Mouse (Mus musculus) heart, embryonic 16.5 days (tissue): Measurements from ENCODE around the gene Ppif. TPM values are rescaled to one million over a fixed set of nuclear protein-coding genes. Genes with fewer than 3 reads are reported as not detected.
A peak's percentile ranks its signal among the peaks of the same experiment; 100 is the strongest.

Experiments
- ATAC-seq: fragments of 200-750 bp; cut with Nextera tagmentation; replicated peaks from 2 replicates; pipeline ENCODE4 v1.8.0; 2017; ENCODE audit warnings: moderate number of reproducible peaks; ENCODE audit not compliant: insufficient read depth, low FRiP score; ENCODE audit errors: extremely low read depth
- H3K27ac ChIP-seq: fragments of 300-500 bp; sonication (generic); 2 replicates; pipeline ENCODE4 v1.5.1; 2014; ENCODE audit warnings: mild to moderate bottlenecking, low read length, control low read depth, moderate library complexity
- H3K27me3 ChIP-seq: fragments of 300-500 bp; sonication (generic); 2 replicates; pipeline ENCODE4 v1.6.1; 2014; ENCODE audit warnings: low read length, mixed read lengths; ENCODE audit not compliant: control insufficient read depth, insufficient read depth
- H3K36me3 ChIP-seq: fragments of 300-500 bp; sonication (generic); 2 replicates; pipeline ENCODE4 v1.6.1; 2014; ENCODE audit not compliant: control insufficient read depth, insufficient read depth
- H3K4me1 ChIP-seq: fragments of 300-500 bp; sonication (generic); 2 replicates; pipeline ENCODE4 v1.6.1; 2014; ENCODE audit warnings: low read length, mixed read lengths; ENCODE audit not compliant: control insufficient read depth, insufficient read depth
- H3K4me2 ChIP-seq: fragments of 300-500 bp; sonication (generic); 2 replicates; pipeline ENCODE4 v1.6.1; 2014; ENCODE audit warnings: low read depth, mild to moderate bottlenecking, control low read depth, low read length
- H3K4me3 ChIP-seq: fragments of 300-500 bp; sonication (generic); 2 replicates; pipeline ENCODE4 v1.5.1; 2014; ENCODE audit warnings: mild to moderate bottlenecking, control low read depth, low read length
- H3K9ac ChIP-seq: fragments of 300-500 bp; sonication (generic); 2 replicates; pipeline ENCODE4 v1.6.1; 2014; ENCODE audit warnings: low read length, control low read depth
- H3K9me3 ChIP-seq: fragments of 300-500 bp; sonication (generic); replicated peaks from 2 replicates; pipeline ENCODE4 v1.6.1; 2016; ENCODE audit warnings: low read length; ENCODE audit not compliant: control insufficient read depth
- WGBS: fragments of 180-500 bp; shearing (Covaris S2); extraction: QIAGEN DNeasy Blood & Tissue Kit; methylation state at CpG from one replicate; pipeline ENCODE4 v1.1.7; 2014; 5-methylcytosine and 5-hydroxymethylcytosine counted together
- polyA plus RNA-seq: library from polyadenylated mRNA; unstranded; fragments of >200 nt; fragmentation: Nextera tagmentation; extraction: Ambion mirVana; gene quantifications from 2 replicates; pipeline ENCODE4 v1.2.1, GENCODE M21; 2015

Ppif gene
- 118 and 121 TPM in 2 replicates for polyA plus RNA-seq

DNA sequence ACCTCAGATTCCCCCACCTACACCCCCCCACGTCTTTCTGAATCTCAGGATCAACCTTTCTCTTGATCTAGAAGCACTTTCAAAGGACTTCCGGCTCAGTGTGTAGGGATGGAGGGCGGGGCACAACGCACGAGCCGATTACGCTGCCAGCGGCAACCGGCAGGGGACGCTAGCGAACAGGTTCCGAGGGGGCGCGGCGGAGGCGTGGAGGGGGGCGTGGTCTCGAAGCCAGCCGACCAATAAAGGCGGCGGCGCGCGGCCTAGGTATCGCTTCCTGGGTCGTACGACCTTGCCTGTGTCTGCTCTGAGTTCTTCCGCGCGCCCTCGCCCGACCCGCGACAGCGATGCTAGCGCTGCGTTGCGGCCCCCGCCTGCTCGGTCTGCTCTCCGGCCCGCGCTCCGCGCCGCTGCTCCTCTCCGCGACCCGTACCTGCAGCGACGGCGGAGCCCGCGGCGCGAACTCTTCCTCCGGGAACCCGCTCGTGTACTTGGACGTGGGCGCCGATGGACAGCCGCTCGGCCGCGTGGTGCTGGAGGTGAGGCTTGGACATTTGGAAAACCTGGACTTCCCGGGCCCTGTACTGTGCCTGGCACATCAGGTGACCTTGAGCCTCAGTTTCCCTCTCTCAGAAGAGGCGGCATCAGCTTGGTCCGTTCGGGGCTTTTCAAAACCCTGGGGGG, at the start of gene Ppif:
TSS of gene Ppif (plus strand) at position 267 of the 681 bp plus-strand sequence.
- WGBS, result under 1% methylated on average over 70 of the region's 70 CpGs
- Histone ChIP-seq H3K27ac (peak within 1 kb of the TSS; percentile 86), H3K27me3 (no peaks in the 10 kb centered on the region), H3K4me2 (peak within 1 kb of the TSS; percentile 79), H3K4me1 (peaks cover 26% of the 10 kb centered on the region), H3K9me3 (no peaks in the 10 kb centered on the region), H3K4me3 (peak within 1 kb of the TSS; percentile 89), H3K9ac (peak within 1 kb of the TSS; percentile 94), H3K36me3 (peaks cover 27% of the 10 kb centered on the region)
- ATAC-seq, result peak; percentile 92

DNA sequence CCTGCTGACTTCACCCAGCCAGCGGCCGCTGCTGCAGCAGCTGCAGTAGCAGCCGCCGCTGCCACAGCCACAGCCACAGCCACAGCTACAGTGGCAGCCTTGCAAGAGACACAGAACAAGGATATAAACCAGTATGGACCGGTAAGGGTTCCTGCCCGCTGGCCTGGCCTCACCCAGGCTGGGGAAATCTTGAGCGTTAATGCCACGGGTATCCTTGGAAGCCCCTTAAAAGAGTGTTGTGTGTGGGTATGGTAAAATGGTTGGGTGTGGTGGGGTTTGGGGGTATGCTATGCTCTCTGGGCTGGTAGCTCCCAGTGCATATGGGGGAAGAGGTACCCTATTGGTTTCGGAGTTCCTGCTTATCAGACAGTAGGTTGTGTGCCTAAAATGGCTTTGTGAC, 48.2 kb upstream of the Ppif start:
- no peaks in the 10 kb centered on the region for H3K27me3 ChIP-seq
- no peak overlapping the region for H3K9ac ChIP-seq
- 0 out of 2 replicates have a peak overlapping the region, but pooled peaks have one; percentile 39 for H3K27ac ChIP-seq
- no peak overlapping the region for H3K4me3 ChIP-seq
- no peak for ATAC-seq
- H3K4me2 ChIP-seq, result no peak overlapping the region
- 79% methylated on average over 9 of the region's 9 CpGs for WGBS
- peaks cover 13% of the 10 kb centered on the region for H3K4me1 ChIP-seq
- no peaks in the 10 kb centered on the region for H3K9me3 ChIP-seq
- H3K36me3 ChIP-seq, result peaks cover 52% of the 10 kb centered on the region

DNA sequence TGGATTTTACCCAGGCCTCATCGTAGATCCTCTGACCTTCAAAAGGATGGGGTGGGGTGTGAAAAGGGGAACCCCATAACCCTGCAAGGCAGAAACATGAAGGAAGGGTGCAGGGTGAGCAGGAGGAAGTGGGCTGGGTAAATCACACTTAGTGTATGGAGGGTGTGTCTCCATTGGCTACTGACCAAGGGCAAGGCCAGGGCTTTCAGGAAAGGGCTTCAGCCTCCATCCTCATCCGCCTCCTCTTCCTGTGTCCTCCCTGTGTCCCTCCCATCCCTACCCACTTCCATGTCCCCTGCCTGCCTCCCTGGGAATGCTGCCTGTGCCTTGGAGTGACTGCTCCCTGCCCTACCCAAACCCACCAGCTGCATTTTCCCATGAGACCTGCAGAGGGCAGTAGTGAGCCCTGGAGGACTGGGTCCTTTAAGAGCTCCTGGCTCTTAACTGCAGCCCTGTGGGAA, 47.8 kb upstream of the Ppif start:
- H3K27ac ChIP-seq, result 0 out of 2 replicates have a peak overlapping the region, but pooled peaks have one; percentile 39
- H3K27me3 ChIP-seq, result no peaks in the 10 kb centered on the region
- H3K36me3 ChIP-seq, result peaks cover 57% of the 10 kb centered on the region
- peak; percentile 55 for ATAC-seq
- H3K9ac ChIP-seq, result no peak overlapping the region
- H3K4me3 ChIP-seq, result no peak overlapping the region
- no peak overlapping the region for H3K4me2 ChIP-seq
- WGBS, result 65% methylated on average over 2 of the region's 2 CpGs
- peaks cover 8% of the 10 kb centered on the region for H3K4me1 ChIP-seq
- H3K9me3 ChIP-seq, result no peaks in the 10 kb centered on the region

DNA sequence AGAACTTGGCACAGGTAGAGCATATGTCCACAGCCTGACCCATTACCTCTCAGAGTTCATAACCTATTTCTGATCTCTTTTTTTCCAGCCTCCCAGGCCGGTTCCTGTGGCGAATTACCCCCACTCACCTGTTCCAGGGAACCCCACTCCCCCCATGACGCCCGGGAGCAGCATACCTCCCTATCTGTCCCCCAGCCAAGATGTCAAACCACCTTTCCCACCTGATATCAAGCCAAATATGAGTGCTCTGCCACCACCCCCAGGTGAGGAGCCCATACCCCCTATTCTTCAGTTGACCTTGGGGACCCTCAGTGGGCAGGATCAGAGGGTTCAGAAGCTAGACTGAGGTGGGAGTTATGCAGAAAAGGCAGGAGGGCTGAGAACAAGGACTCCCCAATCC, 42.8 kb upstream of the Ppif start:
- no peak overlapping the region for H3K4me2 ChIP-seq
- no peaks in the 10 kb centered on the region for H3K9me3 ChIP-seq
- H3K36me3 ChIP-seq, result peaks cover 80% of the 10 kb centered on the region
- 89% methylated on average over 4 of the region's 4 CpGs for WGBS
- ATAC-seq, result no peak
- H3K27ac ChIP-seq, result no peak overlapping the region
- no peak overlapping the region for H3K4me3 ChIP-seq
- no peak overlapping the region for H3K9ac ChIP-seq
- H3K4me1 ChIP-seq, result peaks cover 3% of the 10 kb centered on the region
- H3K27me3 ChIP-seq, result no peaks in the 10 kb centered on the region

DNA sequence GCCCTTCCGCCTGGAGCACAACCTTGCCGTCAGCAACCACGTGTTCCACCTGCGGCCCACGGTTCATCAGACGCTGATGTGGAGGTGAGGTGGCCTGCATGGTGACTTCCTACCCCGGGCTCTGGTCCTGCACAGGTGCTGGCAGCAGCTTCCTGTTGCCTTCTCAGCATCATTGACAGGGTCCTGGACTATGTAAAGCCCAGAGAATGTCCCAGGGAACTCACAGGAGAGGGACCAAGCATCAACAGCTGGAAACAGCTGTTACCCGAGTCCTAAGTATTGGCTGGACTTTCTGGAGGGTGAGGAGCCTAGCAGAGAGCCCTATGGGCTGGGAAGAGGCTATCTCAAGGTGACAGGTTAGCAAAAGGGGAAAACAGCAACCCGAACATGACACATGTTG, 42.0 kb upstream of the Ppif start:
- Histone ChIP-seq H3K4me2 (no peak overlapping the region), H3K4me3 (no peak overlapping the region), H3K27me3 (no peaks in the 10 kb centered on the region), H3K9me3 (no peaks in the 10 kb centered on the region), H3K4me1 (no peaks in the 10 kb centered on the region), H3K9ac (no peak overlapping the region), H3K36me3 (peaks cover 84% of the 10 kb centered on the region), H3K27ac (no peak overlapping the region)
- no peak for ATAC-seq
- 86% methylated on average over 9 of the region's 9 CpGs for WGBS

DNA sequence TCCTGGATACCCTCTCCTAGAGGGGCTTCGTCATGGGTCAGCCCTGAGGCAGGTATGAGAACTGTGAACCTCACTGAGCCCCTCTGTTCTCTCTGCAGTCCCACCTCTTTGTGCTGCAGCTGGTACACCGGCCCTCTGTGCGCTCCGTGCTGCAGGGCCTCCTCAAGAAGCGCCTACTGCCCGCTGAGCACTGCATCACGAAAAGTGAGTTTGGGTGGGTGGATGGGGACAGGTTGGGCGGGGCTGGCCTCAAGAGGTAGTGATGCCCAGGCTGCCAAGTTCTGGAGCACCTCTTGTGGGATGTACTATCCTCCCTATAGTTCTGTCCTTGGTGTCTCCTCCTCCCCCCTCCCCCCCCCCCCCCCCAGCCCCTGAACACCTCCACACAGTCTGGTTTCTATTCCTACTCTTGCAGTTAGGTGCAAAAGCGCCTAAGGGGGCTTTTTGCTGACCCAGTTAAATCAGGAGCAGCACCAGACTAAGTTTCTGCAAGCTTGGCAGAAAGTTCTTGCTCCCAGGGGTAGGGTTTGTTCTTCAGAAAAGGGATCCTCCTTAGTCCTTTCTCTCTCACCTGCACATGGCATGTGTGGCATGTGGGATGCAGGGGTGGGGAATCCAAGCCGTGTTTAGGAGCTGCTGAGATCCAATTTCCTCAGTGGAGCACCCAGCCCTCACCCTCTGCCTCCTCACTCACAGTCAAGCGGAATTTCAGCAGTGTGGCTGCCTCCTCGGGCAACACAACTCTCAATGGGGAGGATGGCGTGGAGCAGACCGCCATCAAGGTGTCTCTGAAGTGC, 39.4 kb upstream of the Ppif start:
- Histone ChIP-seq H3K36me3 (peaks cover 88% of the 10 kb centered on the region), H3K27me3 (no peaks in the 10 kb centered on the region), H3K9ac (no peak overlapping the region), H3K4me3 (no peak overlapping the region), H3K27ac (no peak overlapping the region), H3K4me1 (no peaks in the 10 kb centered on the region), H3K9me3 (no peaks in the 10 kb centered on the region), H3K4me2 (no peak overlapping the region)
- WGBS, result 92% methylated on average over 14 of the region's 14 CpGs
- no peak for ATAC-seq

DNA sequence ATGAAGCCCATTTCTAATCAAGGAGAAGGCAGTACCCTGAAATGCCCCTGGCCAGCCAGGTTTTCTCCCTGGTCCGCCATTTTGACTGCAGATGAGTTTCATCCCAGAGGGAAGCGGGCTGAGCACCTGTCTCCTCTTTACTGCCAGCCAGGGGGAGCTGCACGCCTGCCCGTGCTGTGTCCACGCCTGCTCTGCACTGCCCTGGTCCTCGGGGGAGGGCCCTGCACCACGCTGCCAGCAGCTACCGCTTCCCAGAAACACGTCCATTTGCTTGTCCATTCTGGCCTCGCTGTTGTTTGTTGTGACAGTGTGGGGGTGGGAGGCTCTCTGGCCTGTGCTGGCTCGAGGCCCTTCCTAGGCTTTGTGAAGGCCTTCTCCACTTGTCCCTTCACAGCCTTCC, 33.3 kb upstream of the Ppif start:
- Histone ChIP-seq H3K4me1 (peaks cover 21% of the 10 kb centered on the region), H3K9me3 (no peaks in the 10 kb centered on the region), H3K4me2 (no peak overlapping the region), H3K36me3 (peaks cover 77% of the 10 kb centered on the region), H3K9ac (no peak overlapping the region), H3K27me3 (no peaks in the 10 kb centered on the region), H3K27ac (0 out of 2 replicates have a peak overlapping the region, but pooled peaks have one; percentile 13), H3K4me3 (no peak overlapping the region)
- no peak for ATAC-seq
- 47% methylated on average over 11 of the region's 11 CpGs for WGBS

DNA sequence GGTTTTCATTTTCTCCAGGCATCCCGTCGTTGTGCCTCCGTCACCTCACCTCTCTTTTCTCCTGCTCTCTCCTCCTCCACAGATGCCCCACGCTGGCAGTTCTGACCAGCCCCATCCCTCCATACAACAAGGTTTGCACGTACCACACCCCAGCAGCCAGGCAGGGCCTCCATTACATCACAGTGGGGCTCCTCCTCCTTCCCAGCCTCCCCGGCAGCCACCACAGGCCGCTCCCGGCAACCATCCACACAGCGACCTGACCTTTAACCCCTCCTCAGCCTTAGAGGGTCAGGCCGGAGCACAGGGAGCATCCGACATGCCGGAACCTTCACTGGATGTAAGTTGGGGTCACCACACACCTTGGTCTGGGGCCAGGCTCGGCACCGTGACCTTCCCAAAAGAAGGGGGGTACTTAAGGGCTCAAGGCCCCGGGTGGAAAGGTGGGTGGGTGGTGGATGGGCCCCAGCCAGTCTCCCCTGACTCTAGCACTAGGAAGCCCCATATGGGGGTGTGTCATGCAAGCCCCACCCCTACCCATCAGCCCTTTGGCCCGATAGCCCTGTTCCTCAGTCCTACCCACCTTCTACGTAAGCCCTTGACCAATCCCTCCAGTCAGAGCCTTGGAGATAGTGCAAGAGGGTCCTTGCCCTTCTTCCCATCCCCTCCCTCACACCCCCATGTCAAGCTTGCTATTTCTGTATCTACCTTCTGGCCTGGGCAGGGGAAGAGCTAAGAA, 32.6 kb upstream of the Ppif start:
- ATAC-seq, result no peak
- peaks cover 21% of the 10 kb centered on the region for H3K4me1 ChIP-seq
- H3K9me3 ChIP-seq, result no peaks in the 10 kb centered on the region
- H3K36me3 ChIP-seq, result peaks cover 70% of the 10 kb centered on the region
- WGBS, result 77% methylated on average over 17 of the region's 17 CpGs
- H3K9ac ChIP-seq, result no peak overlapping the region
- H3K27me3 ChIP-seq, result no peaks in the 10 kb centered on the region
- H3K4me3 ChIP-seq, result no peak overlapping the region
- no peak overlapping the region for H3K4me2 ChIP-seq
- H3K27ac ChIP-seq, result no peak overlapping the region
